Mouse (Mus musculus): Measurements from ENCODE around the gene Gnat2.

Gene Gnat2

DNA sequence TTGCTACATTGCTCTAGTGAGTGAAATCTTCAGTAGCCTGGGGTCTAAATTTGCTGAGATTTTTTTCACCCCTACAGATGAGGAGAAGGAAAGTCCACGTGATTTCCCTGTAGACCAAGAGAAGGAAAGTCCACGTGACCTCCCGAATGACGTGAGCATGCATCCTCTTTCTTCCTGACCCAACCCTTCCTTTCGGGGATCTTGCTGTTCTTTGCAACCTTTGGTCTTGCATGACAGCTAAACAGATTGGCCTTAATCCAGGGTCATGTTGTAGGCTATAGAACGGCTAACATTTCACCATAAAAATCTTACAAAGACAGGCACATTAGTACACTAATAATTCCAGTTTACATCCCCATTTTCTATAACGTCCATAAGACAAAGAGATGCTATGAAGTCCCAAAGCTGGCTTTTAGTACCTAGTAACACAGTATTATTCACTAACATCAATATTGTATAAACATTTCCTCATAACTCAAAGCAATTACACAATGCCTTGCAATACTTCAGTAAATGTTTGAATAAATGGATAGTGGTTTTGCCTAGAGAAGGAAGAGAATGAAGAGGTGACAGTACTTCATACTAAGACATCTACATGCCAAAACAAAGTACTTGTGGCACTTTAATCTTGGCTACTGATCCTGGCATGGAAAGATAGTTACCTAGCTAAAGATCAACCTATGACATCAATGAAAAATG, 21.2 kb downstream of the Gnat2 start:
- DNase-seq (ENCODE audit: extremely low spot score, low read depth, low spot score) = no peak

DNA sequence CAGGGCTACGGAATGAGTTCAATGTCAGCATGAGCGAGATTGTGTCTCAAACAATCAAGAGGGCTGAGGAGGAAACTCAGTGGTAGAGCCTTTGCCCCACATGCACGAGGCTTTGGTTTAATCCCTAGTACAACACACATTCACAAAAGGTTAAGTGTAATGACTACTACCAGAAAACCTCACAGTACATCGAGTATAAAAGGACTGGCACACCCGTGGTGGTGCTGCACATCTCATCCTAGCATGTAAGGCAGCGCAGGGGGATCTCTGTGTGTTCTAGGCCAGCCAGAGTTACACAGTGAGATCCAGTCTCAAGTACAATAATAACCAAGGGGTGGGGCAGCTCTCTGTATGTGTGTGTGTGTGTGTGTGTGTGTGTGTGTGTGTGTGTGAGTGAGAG, 24.9 kb downstream of the Gnat2 start:
- DNase-seq (ENCODE audit: extremely low spot score, low read depth, low spot score) = no peak

GRCm38 (mm10) chr3:108121101-108121500, 28.5 kb downstream of the Gnat2 start:
- no peak for DNase-seq (ENCODE audit: extremely low spot score, low read depth, low spot score)

DNA sequence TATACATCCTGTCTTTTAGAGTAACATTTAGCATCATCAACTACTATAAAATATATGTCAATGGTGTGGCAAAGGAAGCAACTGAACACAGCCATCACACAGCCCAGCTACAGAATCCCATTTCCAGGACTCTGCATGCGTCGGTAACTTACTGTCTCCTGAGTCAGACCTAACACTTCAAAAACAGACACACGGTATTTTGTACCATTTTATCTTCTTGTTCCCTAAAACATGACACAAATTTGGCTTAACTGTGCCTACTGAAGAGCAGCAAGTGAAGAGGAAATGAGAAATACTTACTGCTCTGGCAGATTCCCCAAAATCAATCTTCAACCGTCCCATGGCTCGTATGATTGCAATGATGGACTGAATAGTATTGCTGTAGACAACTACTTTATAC, 30.7 kb downstream of the Gnat2 start:
- no peak for DNase-seq (ENCODE audit: extremely low spot score, low read depth, low spot score)

DNA sequence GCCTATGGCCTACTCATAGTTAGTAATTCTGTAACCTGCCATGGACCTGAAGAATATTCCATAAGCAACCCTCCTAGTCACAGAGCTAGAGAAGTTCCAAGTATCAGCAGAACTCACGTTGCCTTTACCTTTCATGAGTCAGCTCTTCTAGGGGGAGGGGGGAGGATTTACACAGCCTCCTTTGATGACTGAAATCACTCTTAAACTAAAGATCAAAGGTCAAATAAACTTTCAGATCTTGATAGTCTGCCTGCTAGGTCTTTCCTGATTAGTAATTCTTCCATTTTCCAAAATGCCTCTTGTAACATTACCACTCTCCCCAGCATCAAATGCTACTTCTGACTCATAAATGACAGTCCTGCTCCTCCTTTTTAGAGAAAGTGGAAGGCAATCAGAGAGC, 31.5 kb downstream of the Gnat2 start:
- DNase-seq (ENCODE audit: extremely low spot score, low read depth, low spot score) = no peak

GRCm38 (mm10) chr3:108126327-108126726, 33.7 kb downstream of the Gnat2 start:
- no peak for DNase-seq (ENCODE audit: extremely low spot score, low read depth, low spot score)

DNA sequence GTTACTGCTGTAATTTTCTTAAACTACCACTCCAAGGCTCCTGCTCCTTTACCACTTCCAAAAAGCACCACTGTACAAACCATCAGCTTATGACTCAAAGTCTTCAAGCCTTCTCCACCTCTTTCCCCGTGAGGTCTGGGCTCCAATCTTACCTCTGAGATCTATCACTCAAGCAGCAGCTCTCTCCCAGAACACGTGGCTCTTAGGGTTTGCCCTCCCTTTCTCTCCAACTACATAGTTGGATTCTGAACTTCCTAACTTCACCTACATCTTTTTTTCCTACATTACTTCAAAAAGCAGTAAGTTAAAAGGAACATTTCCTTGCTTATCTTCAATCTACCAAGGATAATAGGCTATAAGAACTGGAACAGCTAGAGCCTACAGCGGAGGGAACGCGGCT, 35.9 kb downstream of the Gnat2 start:
- DNase-seq (ENCODE audit: extremely low spot score, low read depth, low spot score) = no peak

- DNase-seq (ENCODE audit: extremely low spot score, low read depth, low spot score) = no peak
These were observed 36.8 kb downstream of the Gnat2 start for GRCm38 (mm10) chr3:108129367-108129766.

DNA sequence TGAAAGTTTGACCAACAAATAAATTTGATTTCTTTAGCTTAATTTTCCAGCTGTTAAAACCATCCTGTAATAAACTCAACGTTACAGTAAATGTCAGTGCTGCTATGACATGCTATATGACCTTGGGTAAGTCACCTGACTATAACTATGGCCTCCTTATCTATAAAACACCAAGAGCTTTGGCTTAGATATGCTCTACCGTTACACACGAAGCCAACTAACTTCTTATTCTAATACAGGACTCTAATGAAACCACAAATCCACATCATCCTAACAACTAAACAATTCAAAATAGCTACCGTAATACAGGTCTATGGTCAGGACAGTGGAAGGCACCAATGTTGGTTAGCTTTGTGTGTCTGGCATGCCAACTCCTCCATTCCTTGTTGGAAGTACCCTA, 37.2 kb downstream of the Gnat2 start:
- no peak for DNase-seq (ENCODE audit: extremely low spot score, low read depth, low spot score)

- no peak for DNase-seq (ENCODE audit: extremely low spot score, low read depth, low spot score)
These were observed 38.6 kb downstream of the Gnat2 start for GRCm38 (mm10) chr3:108131216-108131615.

GRCm38 (mm10) chr3:108131821-108132220, 39.2 kb downstream of the Gnat2 start:
- DNase-seq (ENCODE audit: extremely low spot score, low read depth, low spot score) = no peak

- no peak for DNase-seq (ENCODE audit: extremely low spot score, low read depth, low spot score)
These were observed 39.9 kb downstream of the Gnat2 start for GRCm38 (mm10) chr3:108132484-108132883.

GRCm38 (mm10) chr3:108134701-108135100, 42.1 kb downstream of the Gnat2 start:
- DNase-seq (ENCODE audit: extremely low spot score, low read depth, low spot score) = no peak

- DNase-seq (ENCODE audit: extremely low spot score, low read depth, low spot score) = no peak
These were observed 46.5 kb downstream of the Gnat2 start for GRCm38 (mm10) chr3:108139113-108139512.

DNA sequence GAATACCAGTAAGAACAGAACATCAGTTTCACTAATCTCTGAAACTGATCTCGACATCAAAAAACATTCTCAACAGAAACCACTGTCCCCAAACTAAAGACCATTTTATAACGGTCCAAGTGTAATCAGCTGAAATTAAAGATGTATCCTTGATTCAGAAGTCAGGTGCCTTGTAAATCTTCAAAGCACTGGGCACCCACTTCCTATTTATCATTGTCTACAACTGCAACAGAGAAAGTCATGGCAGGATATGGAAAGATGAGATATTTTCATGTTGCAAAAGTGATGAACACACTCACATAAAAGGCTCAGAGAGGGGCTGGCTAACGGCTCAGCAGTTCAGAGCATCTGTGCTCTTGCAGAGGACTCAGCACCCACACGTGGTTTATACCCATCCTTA, 48.2 kb downstream of the Gnat2 start:
- no peak for DNase-seq (ENCODE audit: extremely low spot score, low read depth, low spot score)

DNA sequence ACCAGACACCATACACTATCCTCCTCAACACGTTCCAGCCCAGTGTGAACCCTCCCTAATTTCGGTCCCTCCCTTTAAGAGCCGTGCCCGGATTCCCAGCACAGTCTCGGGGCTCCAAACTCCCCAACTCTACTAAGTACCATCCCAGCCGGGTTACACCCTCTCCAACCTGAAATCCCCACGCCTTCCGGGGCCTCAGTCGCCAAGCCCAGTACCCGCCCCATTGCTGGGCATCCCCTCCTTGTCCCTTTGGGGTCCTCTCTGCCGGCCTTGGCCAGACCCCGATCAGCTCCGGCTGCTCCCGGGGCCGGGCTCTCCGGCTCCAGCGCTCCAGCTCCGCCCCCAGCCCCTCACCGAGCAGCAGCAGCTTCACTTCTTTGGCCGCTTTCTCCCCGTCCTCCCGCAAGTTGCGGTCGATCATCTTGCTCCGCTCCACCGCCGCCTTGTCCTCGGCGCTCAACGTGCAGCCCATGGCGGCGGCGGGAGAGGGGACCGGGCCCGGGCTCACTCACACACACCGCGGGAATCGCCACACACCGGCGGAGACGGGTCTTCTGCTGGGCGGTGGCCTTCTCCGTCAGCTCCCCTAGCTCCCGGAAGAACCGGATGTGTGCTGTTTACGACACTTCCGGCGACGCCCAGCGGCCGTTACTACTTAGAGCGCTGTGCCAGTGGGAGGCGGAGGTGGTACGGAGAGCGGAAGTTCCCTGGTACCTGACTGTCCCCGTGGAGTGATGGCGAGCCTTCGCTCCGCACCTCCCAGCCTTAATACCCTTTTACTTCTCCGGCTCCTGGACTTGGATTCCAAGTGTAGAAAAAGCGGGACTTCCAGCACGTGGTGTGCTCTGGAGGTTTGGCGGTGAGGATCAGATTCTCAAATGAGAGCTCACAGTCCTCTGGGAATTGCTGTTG, 53.2 kb downstream of the Gnat2 start, which contains the start of gene Gnai3:
Gene Gnai3 (minus strand): TSS at position 613 of the 912 bp plus-strand sequence.
- DNase-seq (ENCODE audit: extremely low spot score, low read depth, low spot score) = peak; percentile 54

- DNase-seq (ENCODE audit: extremely low spot score, low read depth, low spot score) = no peak
These were observed 54.1 kb downstream of the Gnat2 start for GRCm38 (mm10) chr3:108146671-108147070.

- DNase-seq (ENCODE audit: extremely low spot score, low read depth, low spot score) = peak; percentile 86
These were observed 55.0 kb downstream of the Gnat2 start for GRCm38 (mm10) chr3:108147386-108148235.

All from hindlimb bud, embryonic 11.5 days (tissue).